Mouse (Mus musculus) left cerebral cortex, postnatal 10 days (tissue): ENCODE measurements around the gene Adamts20. TPM values are rescaled to one million over a fixed set of nuclear protein-coding genes. Genes with fewer than 3 reads are reported as not detected.
"Not testable (repeated sequence)": the region's sequence is repeated elsewhere in the genome, so short reads cannot be mapped to it uniquely, and the experiment has no call there.

ENCODE experiments used
- DNase-seq, 2 experiments: peaks; one replicate each; pipeline ENCODE4 v3.0.0; 2021 to 2022; ENCODE audit warnings: low spot score in 2 of 2, mixed read lengths in 1 of 2; ENCODE audit errors: extremely low spot score in 1 of 2
- intact Hi-C: fragments of 180-260 bp; cut with DNase I; formaldehyde crosslinking; loops from one replicate; pipeline ENCODE4 v1.15.1; 2025
- total RNA-seq, 2 experiments: library from RNA; stranded (reverse); gene quantifications; 2 replicates each; pipeline ENCODE4 v1.2.3; 2021

Adamts20 gene
- total RNA-seq, 2 experiments from 2014 or later, result 12.5 to 14.2 TPM

- peak in 1 of 2 experiments; percentile 30 for DNase-seq
- intact Hi-C loops, result loop anchor here (10.0 kb wide), 1 partner anchor 112 kb away; no protein-coding TSS in a partner anchor
These were observed 62.2 kb downstream of the Adamts20 start for GRCm38 (mm10) chr15:94403018-94403417.

DNA sequence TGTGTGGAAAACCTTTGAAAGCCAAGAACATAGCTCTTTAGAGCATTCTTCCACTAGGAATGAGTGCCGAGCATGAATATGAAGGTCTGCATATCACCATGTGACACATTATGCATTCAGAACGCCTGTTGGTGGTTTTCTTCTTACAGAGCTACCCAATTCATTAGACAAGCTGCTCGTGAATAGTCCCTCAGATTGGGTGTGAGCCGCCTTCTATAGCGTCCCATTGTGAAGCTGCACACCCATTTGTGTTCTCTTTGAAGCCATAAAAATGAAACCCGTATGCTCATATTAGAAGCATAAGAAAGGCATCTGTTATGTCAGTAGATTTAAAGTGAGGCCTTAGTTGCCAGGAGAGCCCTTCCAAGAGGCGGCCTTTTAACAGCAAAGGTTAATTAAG lies 72.5 kb downstream of the Adamts20 start:
- no peak for DNase-seq
- intact Hi-C loops, result no loop called here

GRCm38 (mm10) chr15:94390127-94390526 lies 75.1 kb downstream of the Adamts20 start:
- DNase-seq, intact Hi-C loops: not testable (repeated sequence)

- intact Hi-C loops, result no loop called here
- DNase-seq, result no peak
These were observed 85.8 kb downstream of the Adamts20 start for GRCm38 (mm10) chr15:94379425-94379824.

- DNase-seq, result no peak
- intact Hi-C loops, result no loop called here
These were observed 92.7 kb downstream of the Adamts20 start for GRCm38 (mm10) chr15:94372548-94372947.

DNA sequence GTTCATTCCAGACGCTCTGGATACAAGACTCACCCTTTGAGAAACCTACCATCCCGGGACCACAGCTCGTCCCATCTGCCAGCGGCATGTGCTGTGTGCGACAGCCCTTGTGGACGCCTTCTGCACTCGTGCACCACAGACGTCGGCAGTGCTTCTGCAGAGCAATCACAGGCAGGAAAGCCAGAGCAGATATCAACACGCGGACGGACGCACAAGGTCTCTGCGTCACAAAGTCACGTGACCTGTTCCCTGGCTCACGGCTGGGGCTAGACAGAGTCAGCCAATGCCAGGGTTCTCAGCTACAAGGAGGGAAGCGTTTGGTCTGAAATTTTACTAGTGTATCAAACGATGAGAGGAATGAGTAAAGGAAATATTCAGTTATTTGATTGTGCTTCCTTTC lies 116.2 kb downstream of the Adamts20 start:
- intact Hi-C loops, result no loop called here
- DNase-seq, result no peak

- no peak for DNase-seq
- intact Hi-C loops, result loop anchor here (5.0 kb wide), 1 partner anchor 173 kb away; no protein-coding TSS in a partner anchor
These were observed 120.9 kb downstream of the Adamts20 start for GRCm38 (mm10) chr15:94344317-94344716.

- peak; percentile 55 to 71 for DNase-seq
- intact Hi-C loops, result loop anchor here (5.0 kb wide), 1 partner anchor 175 kb away; no protein-coding TSS in a partner anchor
These were observed 122.9 kb downstream of the Adamts20 start for GRCm38 (mm10) chr15:94342365-94342764.

GRCm38 (mm10) chr15:94339011-94339410 lies 126.2 kb downstream of the Adamts20 start:
- no peak for DNase-seq
- intact Hi-C loops, result no loop called here

- intact Hi-C loops, result no loop called here
- DNase-seq, result no peak
These were observed 130.6 kb downstream of the Adamts20 start for GRCm38 (mm10) chr15:94334586-94334985.

DNA sequence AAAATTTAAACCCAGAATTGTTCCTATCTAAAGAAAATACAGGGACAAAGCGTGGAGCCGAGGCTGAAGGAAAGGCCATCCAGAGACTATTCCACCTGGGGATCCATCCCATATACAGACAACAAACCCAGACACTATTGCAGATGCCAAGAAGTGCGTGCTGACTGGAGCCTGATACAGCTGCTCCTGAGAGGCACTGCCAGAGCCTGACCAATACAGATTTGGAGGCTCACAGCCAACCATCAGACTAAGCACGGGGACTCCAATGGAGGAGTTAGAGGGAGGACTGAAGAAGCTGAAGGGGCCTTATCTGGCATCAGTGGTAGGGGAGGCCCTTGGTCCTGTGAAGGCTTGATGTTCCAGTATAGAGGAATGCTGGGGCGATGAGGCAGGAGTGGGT lies 138.6 kb downstream of the Adamts20 start:
- no peak for DNase-seq
- intact Hi-C loops, result no loop called here

DNA sequence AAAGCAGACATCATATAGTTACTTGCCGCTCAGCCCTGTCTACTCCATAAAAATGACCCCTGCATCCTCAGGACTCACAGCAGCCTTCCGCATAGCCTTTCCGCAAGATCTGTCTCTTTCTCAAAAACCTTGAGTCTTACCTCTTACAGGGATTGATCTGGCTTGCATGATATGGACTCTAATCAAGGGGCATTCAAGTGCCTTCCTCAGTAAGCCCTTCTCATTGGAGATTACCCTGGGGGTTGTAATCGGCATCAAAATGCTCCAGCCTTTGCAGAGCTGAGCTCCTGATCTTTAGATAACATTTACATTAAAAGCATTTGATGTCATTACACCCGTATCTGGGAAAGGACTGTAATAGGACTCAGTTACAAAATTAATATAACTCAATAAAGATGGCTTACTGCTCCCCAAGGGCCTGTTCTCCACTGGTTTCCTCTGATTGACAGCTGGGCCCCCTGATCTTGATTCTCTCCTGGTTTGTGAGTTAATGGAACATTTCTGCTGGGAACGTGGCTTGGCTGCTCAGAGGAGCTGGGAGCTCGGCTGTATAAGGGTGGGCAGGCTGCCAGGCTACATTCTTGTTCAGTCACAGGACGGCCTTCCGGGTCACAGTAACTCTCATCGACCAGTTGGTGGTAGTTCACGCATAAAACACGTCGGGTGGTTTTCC lies 139.6 kb downstream of the Adamts20 start:
- DNase-seq, result peak in 1 of 2 experiments; percentile 70
- intact Hi-C loops, result no loop called here

DNA sequence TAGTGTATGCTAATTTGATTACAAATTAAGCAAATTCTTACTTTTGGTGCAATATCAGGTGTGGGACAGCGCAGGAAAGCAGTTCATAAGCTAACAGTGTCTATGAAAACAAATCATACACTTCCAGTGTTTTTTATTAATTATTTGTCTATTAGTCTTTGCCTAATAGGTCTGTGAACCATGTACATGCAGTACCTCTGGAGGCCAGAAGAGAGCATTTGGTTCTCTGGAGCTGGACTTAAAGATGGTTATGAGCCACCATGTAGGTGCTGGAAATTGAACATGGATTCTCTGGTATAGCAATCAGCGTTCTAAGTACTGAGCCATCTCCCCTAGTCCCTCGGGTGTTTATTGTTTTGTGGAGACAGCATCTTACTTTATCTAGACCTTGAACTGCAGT lies 149.0 kb downstream of the Adamts20 start:
- intact Hi-C loops, result no loop called here

GRCm38 (mm10) chr15:94309689-94310088 lies 155.5 kb downstream of the Adamts20 start:
- no peak for DNase-seq

More for the DNA sequence above, 149.0 kb downstream of the Adamts20 start:
- DNase-seq, result no peak

DNA sequence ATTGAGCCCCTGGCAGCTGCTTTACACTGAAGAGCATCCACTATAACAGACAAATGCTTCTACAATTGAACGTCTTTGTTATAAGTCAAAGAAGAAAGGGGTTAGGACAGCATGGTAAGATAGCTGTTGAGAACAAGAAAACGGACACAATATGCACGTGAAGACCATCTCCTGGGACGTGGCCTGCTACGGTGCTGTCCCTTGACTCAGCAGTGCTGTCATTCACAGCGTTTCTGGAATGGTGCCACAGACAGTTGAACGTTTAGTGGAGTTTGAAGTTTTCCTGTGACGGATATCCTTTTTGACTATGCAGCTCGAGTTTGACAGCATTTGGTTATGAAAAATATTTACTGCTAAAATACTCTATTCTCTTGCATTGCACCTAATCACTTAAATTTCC lies 157.3 kb downstream of the Adamts20 start:
- DNase-seq, result no peak
- intact Hi-C loops, result no loop called here

More at GRCm38 (mm10) chr15:94309689-94310088, 155.5 kb downstream of the Adamts20 start:
- intact Hi-C loops, result no loop called here

DNA sequence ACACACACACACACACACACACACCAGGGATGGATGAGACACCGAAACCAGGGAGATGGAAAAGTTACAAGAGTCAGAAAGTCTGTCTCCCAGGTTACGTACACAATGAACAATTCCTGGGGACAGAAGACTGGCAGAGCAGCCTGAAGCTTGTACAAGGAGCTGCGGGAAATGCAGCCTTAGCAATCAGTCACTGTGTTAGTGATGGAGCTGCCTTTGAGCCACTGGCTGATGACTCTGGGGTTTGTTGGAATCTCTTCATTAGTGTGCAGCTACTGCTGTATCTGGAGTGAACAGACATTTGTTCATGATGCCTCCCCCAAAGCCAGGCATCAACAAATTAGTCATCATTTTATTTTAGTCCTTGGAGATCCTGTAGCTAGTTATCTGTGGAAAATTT lies 162.1 kb downstream of the Adamts20 start:
- DNase-seq, result no peak
- intact Hi-C loops, result no loop called here

DNA sequence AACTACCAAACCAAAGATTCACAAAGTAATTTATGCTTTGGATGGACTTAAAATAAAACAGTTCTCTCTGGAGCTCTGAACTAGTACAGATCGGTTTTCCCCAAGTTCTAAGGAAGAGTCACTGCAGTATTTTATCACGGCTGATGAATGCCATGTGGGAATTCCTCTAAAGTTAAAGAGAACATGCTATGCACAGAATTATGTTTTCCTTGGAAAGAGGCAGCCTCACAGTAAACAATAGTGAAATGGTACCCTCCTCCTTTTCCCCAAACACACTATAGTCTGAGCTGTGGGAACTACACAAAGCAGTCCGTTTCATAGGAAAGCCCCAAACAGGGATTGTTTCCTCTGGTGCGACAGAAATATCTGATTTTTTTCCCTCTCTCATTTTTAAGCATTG lies 171.1 kb downstream of the Adamts20 start:
- no peak for DNase-seq
- intact Hi-C loops, result no loop called here

DNA sequence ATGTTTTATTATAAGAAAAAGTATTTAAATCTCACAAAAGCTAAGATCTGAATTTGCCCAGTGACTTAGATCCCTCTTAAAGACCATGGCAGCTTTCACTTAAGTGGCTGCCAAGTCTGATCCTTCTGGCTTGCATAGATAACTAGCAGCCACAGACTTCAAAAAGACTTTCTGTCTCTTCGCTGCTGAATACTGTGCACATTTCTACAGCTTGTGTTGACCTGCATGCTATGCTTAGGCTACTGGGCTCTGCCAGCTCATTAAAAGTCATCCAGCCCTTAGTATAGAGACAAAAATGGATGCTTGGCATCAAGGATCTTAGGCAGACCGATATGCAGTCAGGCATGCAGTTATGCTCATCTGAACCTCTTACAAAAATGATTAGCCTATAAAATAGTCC lies 177.2 kb downstream of the Adamts20 start:
- DNase-seq, result no peak
- intact Hi-C loops, result no loop called here

GRCm38 (mm10) chr15:94287495-94287894 lies 177.7 kb downstream of the Adamts20 start:
- intact Hi-C loops, result no loop called here
- DNase-seq, result no peak

DNA sequence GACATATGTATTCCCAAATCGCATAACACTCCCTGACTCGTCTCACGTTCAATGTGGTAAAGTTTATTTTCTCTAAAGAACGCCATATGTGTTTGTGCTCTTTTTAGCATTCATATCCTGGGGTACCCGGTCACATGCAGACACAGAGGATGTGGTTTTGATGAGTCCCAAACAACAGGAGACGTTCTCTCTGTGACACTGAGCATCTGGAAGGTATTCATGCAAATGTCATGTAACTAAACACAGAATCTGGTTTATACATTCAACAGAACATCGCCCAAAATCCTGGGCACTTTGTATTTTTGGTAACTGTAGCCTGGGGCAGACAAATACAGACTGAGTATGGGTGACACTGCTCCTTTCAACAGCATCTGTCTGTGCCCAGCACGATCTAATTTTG lies 188.8 kb downstream of the Adamts20 start:
- DNase-seq, result peak in 1 of 2 experiments; percentile 13

GRCm38 (mm10) chr15:94265630-94266029 lies 199.6 kb downstream of the Adamts20 start:
- DNase-seq, result peak; percentile 83
- intact Hi-C loops, result loop anchor here (5.0 kb wide), 1 partner anchor 252 kb away; no protein-coding TSS in a partner anchor

More for the DNA sequence above, 188.8 kb downstream of the Adamts20 start:
- intact Hi-C loops, result no loop called here
